Mouse (Mus musculus): Measurements from ENCODE around the gene Oprd1.

- no peak for TF ChIP-seq CTCF (conservative IDR thresholded peaks at IDR 0.05; ENCODE audit: low read length)
- TF ChIP-seq NANOG (IDR thresholded peaks at IDR 0.05; ENCODE audit: borderline replicate concordance, low read length): no peak
- no peak for TF ChIP-seq POU5F1 (IDR thresholded peaks at IDR 0.05; ENCODE audit: borderline replicate concordance, low read length)
Measured at GRCm38 (mm10) chr4:132137013-132137412, 7.3 kb downstream of the Oprd1 start.

Measured in E14TG2a.4 (cell line).